Mouse (Mus musculus): ENCODE data around the gene Nin. TPM values are rescaled to one million over a fixed set of nuclear protein-coding genes. Genes with fewer than 3 reads are reported as not detected.
A peak's percentile ranks its signal among the peaks of the same experiment; 100 is the strongest.

The Nin gene
- polyA plus RNA-seq, 1 experiment from 2014 or later: 11.6 TPM

- Histone ChIP-seq H3K4me2 (peak overlapping the region; percentile 96), H3K9ac (no peak overlapping the region), H3K27me3 (replicated peaks) (no peaks in the 10 kb centered on the region), H3K4me1 (peaks cover 12% of the 10 kb centered on the region), H3K27ac (peak overlapping the region; percentile 91), H3K36me3 (no peaks in the 10 kb centered on the region), H3K9me3 (no peaks in the 10 kb centered on the region), H3K4me3 (replicated peaks) (peak overlapping the region; percentile 87)
- ATAC-seq (ENCODE audit: insufficient read depth, low FRiP score, low read depth): no peak
- 4% methylated on average over 16 of the region's 16 CpGs for WGBS
Observed at GRCm38 (mm10) chr12:70112090-70112383, 1.5 kb downstream of the Nin start.

- ATAC-seq (ENCODE audit: insufficient read depth, low FRiP score, low read depth): peak; percentile 88
Observed at GRCm38 (mm10) chr12:70111367-70112089, 2.0 kb downstream of the Nin start.

GRCm38 (mm10) chr12:70111117-70111366 is 2.5 kb downstream of the Nin start:
- Histone ChIP-seq H3K4me1 (peaks cover 13% of the 10 kb centered on the region), H3K9ac (peak overlapping the region; percentile 78), H3K36me3 (no peaks in the 10 kb centered on the region), H3K27ac (peak overlapping the region; percentile 91), H3K9me3 (no peaks in the 10 kb centered on the region), H3K4me3 (replicated peaks) (peak overlapping the region; percentile 87), H3K4me2 (peak overlapping the region; percentile 96), H3K27me3 (replicated peaks) (no peaks in the 10 kb centered on the region)
- 0% methylated on average over 16 of the region's 16 CpGs for WGBS
- ATAC-seq (ENCODE audit: insufficient read depth, low FRiP score, low read depth): peak; percentile 45

More at GRCm38 (mm10) chr12:70111367-70112089, 2.0 kb downstream of the Nin start:
- Histone ChIP-seq H3K27ac (peak overlapping the region; percentile 91), H3K4me2 (peak overlapping the region; percentile 96), H3K9ac (peak overlapping the region; percentile 78), H3K4me3 (replicated peaks) (peak overlapping the region; percentile 87), H3K9me3 (no peaks in the 10 kb centered on the region), H3K36me3 (no peaks in the 10 kb centered on the region), H3K4me1 (peaks cover 13% of the 10 kb centered on the region), H3K27me3 (replicated peaks) (no peaks in the 10 kb centered on the region)
- under 1% methylated on average over 91 of the region's 101 CpGs for WGBS

- ATAC-seq (ENCODE audit: insufficient read depth, low FRiP score, low read depth): no peak
- Histone ChIP-seq H3K27me3 (replicated peaks) (no peaks in the 10 kb centered on the region), H3K4me2 (peak overlapping the region; percentile 96), H3K4me1 (peaks cover 13% of the 10 kb centered on the region), H3K9me3 (no peaks in the 10 kb centered on the region), H3K36me3 (no peaks in the 10 kb centered on the region), H3K4me3 (replicated peaks) (peak overlapping the region; percentile 87), H3K27ac (peak overlapping the region; percentile 91), H3K9ac (peak overlapping the region; percentile 78)
- WGBS: 11% methylated on average over 23 of the region's 23 CpGs
Observed at GRCm38 (mm10) chr12:70110375-70111116, 3.0 kb downstream of the Nin start.

GRCm38 (mm10) chr12:70109921-70110320 is 3.6 kb downstream of the Nin start:
- ATAC-seq (ENCODE audit: insufficient read depth, low FRiP score, low read depth): no peak
- H3K9ac ChIP-seq: no peak overlapping the region
- peaks cover 18% of the 10 kb centered on the region for H3K4me1 ChIP-seq
- peak overlapping the region; percentile 87 for H3K4me3 ChIP-seq (replicated peaks)
- H3K4me2 ChIP-seq: peak overlapping the region; percentile 96
- H3K9me3 ChIP-seq: no peaks in the 10 kb centered on the region
- H3K27ac ChIP-seq: no peak overlapping the region
- 58% methylated on average over 6 of the region's 6 CpGs for WGBS
- no peaks in the 10 kb centered on the region for H3K36me3 ChIP-seq
- no peaks in the 10 kb centered on the region for H3K27me3 ChIP-seq (replicated peaks)

GRCm38 (mm10) chr12:70108104-70108503 is 5.4 kb downstream of the Nin start:
- ATAC-seq (ENCODE audit: insufficient read depth, low FRiP score, low read depth): no peak
- Histone ChIP-seq H3K9me3 (no peaks in the 10 kb centered on the region), H3K4me3 (replicated peaks) (no peak overlapping the region), H3K36me3 (no peaks in the 10 kb centered on the region), H3K4me2 (no peak overlapping the region), H3K27ac (no peak overlapping the region), H3K9ac (no peak overlapping the region), H3K4me1 (peaks cover 21% of the 10 kb centered on the region), H3K27me3 (replicated peaks) (no peaks in the 10 kb centered on the region)
- WGBS: 41% methylated on average over 2 of the region's 2 CpGs

GRCm38 (mm10) chr12:70106508-70106907 is 7.0 kb downstream of the Nin start:
- Histone ChIP-seq H3K27ac (peak overlapping the region; percentile 3; the same call in 1 of the 2 replicates), H3K4me3 (replicated peaks) (no peak overlapping the region), H3K4me1 (peaks cover 21% of the 10 kb centered on the region), H3K27me3 (replicated peaks) (no peaks in the 10 kb centered on the region), H3K9me3 (no peaks in the 10 kb centered on the region), H3K9ac (no peak overlapping the region), H3K4me2 (no peak overlapping the region), H3K36me3 (no peaks in the 10 kb centered on the region)
- ATAC-seq (ENCODE audit: insufficient read depth, low FRiP score, low read depth): no peak
- WGBS: 51% methylated on average over 9 of the region's 9 CpGs

GRCm38 (mm10) chr12:70105885-70106284 is 7.6 kb downstream of the Nin start:
- Histone ChIP-seq H3K4me1 (peaks cover 21% of the 10 kb centered on the region), H3K36me3 (no peaks in the 10 kb centered on the region), H3K4me3 (replicated peaks) (no peak overlapping the region), H3K9me3 (no peaks in the 10 kb centered on the region), H3K27me3 (replicated peaks) (no peaks in the 10 kb centered on the region), H3K9ac (no peak overlapping the region), H3K27ac (peak overlapping the region; percentile 3; the same call in 1 of the 2 replicates), H3K4me2 (no peak overlapping the region)
- no peak for ATAC-seq (ENCODE audit: insufficient read depth, low FRiP score, low read depth)
- 58% methylated on average over 6 of the region's 6 CpGs for WGBS

- Histone ChIP-seq H3K4me1 (peaks cover 14% of the 10 kb centered on the region), H3K27ac (no peak overlapping the region)
- no peak for ATAC-seq (ENCODE audit: insufficient read depth, low FRiP score, low read depth)
Observed at GRCm38 (mm10) chr12:70104776-70105420, 8.6 kb downstream of the Nin start.

GRCm38 (mm10) chr12:70104199-70104598 is 9.3 kb downstream of the Nin start:
- no peak overlapping the region for H3K27ac ChIP-seq
- H3K27me3 ChIP-seq (replicated peaks): no peaks in the 10 kb centered on the region
- ATAC-seq (ENCODE audit: insufficient read depth, low FRiP score, low read depth): no peak
- H3K4me2 ChIP-seq: no peak overlapping the region
- peaks cover 12% of the 10 kb centered on the region; the same call in 1 of the 2 replicates for H3K4me1 ChIP-seq
- no peak overlapping the region for H3K9ac ChIP-seq
- H3K4me3 ChIP-seq (replicated peaks): no peak overlapping the region
- no peaks in the 10 kb centered on the region for H3K36me3 ChIP-seq
- H3K9me3 ChIP-seq: no peaks in the 10 kb centered on the region
- 44% methylated on average over 4 of the region's 4 CpGs for WGBS

More at GRCm38 (mm10) chr12:70104776-70105420, 8.6 kb downstream of the Nin start:
- no peaks in the 10 kb centered on the region for H3K36me3 ChIP-seq
- H3K9ac ChIP-seq: no peak overlapping the region
- H3K4me2 ChIP-seq: no peak overlapping the region
- no peaks in the 10 kb centered on the region for H3K27me3 ChIP-seq (replicated peaks)
- WGBS: 49% methylated on average over 5 of the region's 5 CpGs
- no peaks in the 10 kb centered on the region for H3K9me3 ChIP-seq
- H3K4me3 ChIP-seq (replicated peaks): no peak overlapping the region

- no peak overlapping the region for H3K4me3 ChIP-seq (replicated peaks)
- no peak for ATAC-seq (ENCODE audit: insufficient read depth, low FRiP score, low read depth)
- H3K9me3 ChIP-seq: no peaks in the 10 kb centered on the region
- no peak overlapping the region for H3K4me2 ChIP-seq
- H3K27ac ChIP-seq: no peak overlapping the region
- H3K27me3 ChIP-seq (replicated peaks): no peaks in the 10 kb centered on the region
- H3K9ac ChIP-seq: no peak overlapping the region
- no peaks in the 10 kb centered on the region for H3K36me3 ChIP-seq
- 85% methylated on average over 4 of the region's 4 CpGs for WGBS
- peaks cover 12% of the 10 kb centered on the region; the same call in 1 of the 2 replicates for H3K4me1 ChIP-seq
Observed at GRCm38 (mm10) chr12:70103257-70103656, 10.3 kb downstream of the Nin start.

GRCm38 (mm10) chr12:70102426-70102825 is 11.1 kb downstream of the Nin start:
- peaks cover 12% of the 10 kb centered on the region; the same call in 1 of the 2 replicates for H3K4me1 ChIP-seq
- no peaks in the 10 kb centered on the region for H3K36me3 ChIP-seq
- no peak overlapping the region for H3K27ac ChIP-seq
- no peak overlapping the region for H3K4me3 ChIP-seq (replicated peaks)
- no peak for ATAC-seq (ENCODE audit: insufficient read depth, low FRiP score, low read depth)
- no peak overlapping the region for H3K9ac ChIP-seq
- H3K4me2 ChIP-seq: no peak overlapping the region
- H3K27me3 ChIP-seq (replicated peaks): no peaks in the 10 kb centered on the region
- WGBS: 74% methylated on average over 9 of the region's 9 CpGs
- no peaks in the 10 kb centered on the region for H3K9me3 ChIP-seq
